Mouse (Mus musculus): ENCODE data around the gene Gm3633. TPM values are rescaled to one million over a fixed set of nuclear protein-coding genes. Genes with fewer than 3 reads are reported as not detected.

Gm3633 gene
- polyA plus RNA-seq (2017; shearing (Covaris generic)), result not detected

GRCm38 (mm10) chr14:42641817-42642216 lies at the start of gene Gm3633:
Gene Gm3633 (minus strand): TSS chr14:42641917.

DNA sequence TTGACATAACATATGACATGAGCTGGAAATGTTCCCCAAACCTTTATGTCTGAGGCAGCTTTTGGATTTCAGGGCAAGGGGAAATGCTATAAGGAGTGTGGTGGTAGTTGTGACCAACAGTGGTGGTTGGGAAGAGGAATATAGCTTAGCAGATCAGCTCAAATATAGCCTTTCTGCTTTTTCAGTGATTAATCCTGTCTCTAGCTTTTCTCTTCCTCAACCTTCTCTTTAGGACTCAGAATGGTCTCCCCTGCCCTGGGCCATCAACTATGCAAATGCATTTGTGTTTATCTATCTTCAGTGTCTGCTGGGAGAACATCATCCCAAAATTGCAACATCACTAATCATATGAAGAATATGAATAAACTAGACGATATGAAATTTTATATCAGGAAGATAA lies 13.9 kb upstream of the Gm3633 start, which contains the start of gene Gm10378:
Gene Gm10378, plus strand, starts transcription at position 301 of the 400 bp plus-strand sequence.

DNA sequence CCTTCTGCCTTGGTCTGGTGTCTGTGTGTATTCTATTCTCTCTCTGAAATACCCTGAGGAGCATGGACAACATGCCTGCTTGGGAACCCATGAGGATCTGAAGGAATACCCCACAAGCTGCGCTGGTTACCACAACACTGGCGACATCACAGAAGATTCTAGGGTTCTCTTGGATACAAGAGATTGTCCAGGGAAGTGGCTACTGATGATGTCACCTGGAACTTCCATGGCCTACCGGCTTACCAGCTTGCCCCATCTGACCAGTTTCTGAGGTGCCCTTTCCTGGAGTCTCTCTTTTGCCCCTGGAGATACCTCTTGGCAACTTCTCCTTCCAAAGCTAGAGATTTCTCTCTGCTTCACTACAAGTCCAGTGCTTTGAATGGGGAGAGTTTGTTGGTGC lies 41.9 kb downstream of the Gm3633 start, which contains the start of gene Gm17124:
Gene Gm17124, minus strand, starts transcription at position 101 of the 400 bp plus-strand sequence.

Other genes starting within 250 kb of the Gm3633 start
- gene Gm8005, start 202.2 kb downstream of the Gm3633 start, polyA plus RNA-seq (2017; shearing (Covaris generic)), result not detected
- gene Gm8011, start 178.0 kb downstream of the Gm3633 start, polyA plus RNA-seq (2017; shearing (Covaris generic)), result 0.24 TPM
- not detected for gene Gm8020, start 139.6 kb downstream of the Gm3633 start, polyA plus RNA-seq (2017; shearing (Covaris generic))
- not detected for gene Gm8024, start 117.6 kb downstream of the Gm3633 start, polyA plus RNA-seq (2017; shearing (Covaris generic))
- gene Gm17124, start 42.0 kb downstream of the Gm3633 start, polyA plus RNA-seq (2017; shearing (Covaris generic)), result not detected
- not detected for gene Gm10378, start 14.0 kb upstream of the Gm3633 start, polyA plus RNA-seq (2017; shearing (Covaris generic))
- not detected for gene Gm3015, start 126.9 kb upstream of the Gm3633 start, polyA plus RNA-seq (2017; shearing (Covaris generic))
- not detected for gene Gm10377, start 156.1 kb upstream of the Gm3633 start, polyA plus RNA-seq (2017; shearing (Covaris generic))
- gene Gm21977, start 211.6 kb upstream of the Gm3633 start, polyA plus RNA-seq (2017; shearing (Covaris generic)), result 0.41 TPM

All from effector memory CD4-positive, alpha-beta T cell, adult 7 months (primary cell).